Mouse (Mus musculus) brain, embryonic 14.5 days (tissue): ENCODE data around the gene Ush2a. TPM values are rescaled to one million over a fixed set of nuclear protein-coding genes. Genes with fewer than 3 reads are reported as not detected.

Source experiments
- DNase-seq: peaks from one replicate; pipeline ENCODE4 v3.0.0-alpha.2; 2011; ENCODE audit warnings: low read depth
- CTCF ChIP-seq: fragments of 200-500 bp; IDR thresholded peaks from 2 replicates; pipeline ENCODE4 v1.5.1; 2012; ENCODE audit warnings: inconsistent platforms, mild to moderate bottlenecking, moderate library complexity, borderline replicate concordance; ENCODE audit not compliant: insufficient read depth, insufficient read length; ENCODE audit errors: extremely low read depth
- POLR2A ChIP-seq: fragments of 200-500 bp; IDR thresholded peaks from 2 replicates; pipeline ENCODE4 v1.6.1; 2012; ENCODE audit warnings: mild to moderate bottlenecking, inconsistent platforms, borderline replicate concordance; ENCODE audit not compliant: poor library complexity, insufficient read depth, insufficient read length, severe bottlenecking; ENCODE audit errors: extremely low read depth
- polyA plus RNA-seq: library from polyadenylated mRNA; depleted of rRNA; stranded (reverse); fragments of >200 nt; gene quantifications from 2 replicates; pipeline ENCODE4 v1.2.3, GENCODE M21; 2012

The Ush2a gene
- polyA plus RNA-seq, 1 experiment, result 0.29 TPM

- peak; percentile 69 for DNase-seq
- TF ChIP-seq CTCF (no peak), POLR2A (no peak)
Observed at GRCm38 (mm10) chr1:188576246-188576747, 314.5 kb downstream of the Ush2a start.

DNA sequence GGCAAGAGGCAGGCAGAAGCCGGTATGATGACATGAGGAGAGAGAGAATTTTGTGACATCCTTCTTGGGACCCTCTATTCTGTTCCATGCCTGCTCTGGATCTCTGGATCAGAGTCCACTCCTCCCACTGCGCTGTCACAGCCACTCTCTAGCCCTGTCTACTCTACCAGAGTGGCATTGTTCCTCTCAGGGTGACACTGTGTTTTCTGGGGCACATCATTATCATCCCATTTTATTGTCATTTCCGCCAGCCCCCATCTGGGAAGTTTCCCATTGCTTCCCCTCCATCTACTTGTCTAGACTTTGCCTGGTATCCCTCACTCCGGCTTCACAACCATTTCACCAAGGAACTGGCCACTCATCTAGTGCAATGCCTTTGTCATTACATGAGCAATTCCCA, 315.6 kb downstream of the Ush2a start:
- DNase-seq, result no peak
- TF ChIP-seq CTCF (no peak), POLR2A (no peak)

GRCm38 (mm10) chr1:188581136-188581535, 319.3 kb downstream of the Ush2a start:
- no peak for TF ChIP-seq POLR2A
- TF ChIP-seq CTCF, result no peak
- no peak for DNase-seq

DNA sequence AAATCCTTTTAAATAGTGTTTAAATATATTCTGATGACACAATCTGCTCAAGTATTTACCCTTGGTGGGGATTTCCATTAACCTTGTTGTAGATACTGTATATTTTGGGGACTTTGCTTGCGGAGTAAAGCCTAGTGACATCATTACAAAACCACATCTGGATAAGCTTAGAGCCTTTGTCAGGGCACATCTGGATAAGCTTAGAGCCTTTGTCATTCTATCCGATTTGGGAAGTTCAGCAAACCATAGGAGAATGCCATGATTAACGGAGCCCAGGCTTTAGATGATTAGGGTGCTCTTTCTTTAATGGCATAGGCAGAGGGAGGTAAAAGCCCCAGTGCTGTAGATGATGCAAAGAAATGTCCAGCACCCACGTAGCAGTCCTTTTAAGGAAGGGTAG, 333.4 kb downstream of the Ush2a start:
- no peak for DNase-seq
- TF ChIP-seq POLR2A (no peak), CTCF (no peak)

DNA sequence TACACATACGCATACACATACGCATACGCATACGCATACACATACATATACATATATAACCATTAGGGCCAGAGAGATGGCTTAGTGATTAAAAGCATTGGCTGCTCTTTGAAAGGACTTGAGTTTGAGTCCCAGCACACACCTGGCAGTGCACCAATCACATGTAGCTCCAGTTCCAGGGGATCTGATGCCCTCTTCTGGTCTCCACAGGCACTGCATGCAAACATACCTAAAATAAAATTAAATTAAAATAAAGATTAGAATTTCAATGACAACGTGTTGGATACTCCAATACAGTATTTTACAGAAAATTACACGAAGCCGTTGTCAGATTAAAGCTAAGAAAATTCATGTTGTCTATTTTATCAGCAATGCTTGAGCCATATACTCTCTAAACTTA, 336.2 kb downstream of the Ush2a start:
- TF ChIP-seq CTCF (peak; percentile 26; the same call in 1 of the 2 replicates), POLR2A (no peak)
- DNase-seq, result no peak

DNA sequence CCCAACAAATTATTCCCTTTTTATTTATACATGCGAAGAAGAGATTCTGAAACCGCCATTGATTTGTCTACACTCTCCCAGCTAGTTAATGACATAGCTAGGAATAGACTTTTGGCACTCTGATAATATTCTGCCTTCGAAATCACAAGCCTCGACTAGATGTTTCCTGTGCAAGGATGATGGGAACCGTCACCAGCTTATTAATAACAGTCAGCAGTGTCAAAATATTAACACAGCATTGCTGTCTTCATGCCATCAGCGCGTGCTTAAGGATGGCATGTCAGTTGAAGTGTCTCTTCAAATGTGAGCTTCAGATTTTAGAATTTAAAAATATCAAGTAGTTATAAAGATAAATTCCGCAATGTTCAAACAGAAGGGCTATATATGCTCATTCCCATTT, 337.3 kb downstream of the Ush2a start:
- TF ChIP-seq POLR2A, result no peak
- peak; percentile 39 for DNase-seq

- DNase-seq, result no peak
- no peak for TF ChIP-seq POLR2A
- no peak for TF ChIP-seq CTCF
Observed at GRCm38 (mm10) chr1:188606450-188606849, 344.6 kb downstream of the Ush2a start.

GRCm38 (mm10) chr1:188616547-188616946, 354.7 kb downstream of the Ush2a start:
- TF ChIP-seq CTCF, result no peak
- no peak for TF ChIP-seq POLR2A
- peak; percentile 78 for DNase-seq

DNA sequence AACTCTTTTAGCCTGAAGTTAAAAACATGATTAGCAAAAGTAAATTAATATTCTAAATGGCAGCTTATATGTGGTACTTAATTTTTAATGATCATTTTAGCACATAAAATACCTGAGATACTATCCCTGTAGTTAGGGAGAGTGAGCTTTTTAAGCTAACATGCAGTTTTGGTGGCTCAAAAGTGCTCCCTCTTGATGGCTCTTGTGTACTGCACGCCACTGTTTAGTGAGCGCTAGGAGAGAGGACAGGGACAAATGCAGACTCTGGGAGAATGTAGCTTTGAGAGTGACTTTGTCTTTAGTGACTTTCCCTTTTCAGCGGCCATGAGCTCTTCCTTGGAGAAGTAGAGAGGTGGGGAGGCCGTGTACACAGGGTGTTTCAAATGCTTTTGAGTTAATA, 371.9 kb downstream of the Ush2a start:
- TF ChIP-seq CTCF (peak; percentile 75; the same call in 1 of the 2 replicates), POLR2A (no peak)
- peak; percentile 79 for DNase-seq

DNA sequence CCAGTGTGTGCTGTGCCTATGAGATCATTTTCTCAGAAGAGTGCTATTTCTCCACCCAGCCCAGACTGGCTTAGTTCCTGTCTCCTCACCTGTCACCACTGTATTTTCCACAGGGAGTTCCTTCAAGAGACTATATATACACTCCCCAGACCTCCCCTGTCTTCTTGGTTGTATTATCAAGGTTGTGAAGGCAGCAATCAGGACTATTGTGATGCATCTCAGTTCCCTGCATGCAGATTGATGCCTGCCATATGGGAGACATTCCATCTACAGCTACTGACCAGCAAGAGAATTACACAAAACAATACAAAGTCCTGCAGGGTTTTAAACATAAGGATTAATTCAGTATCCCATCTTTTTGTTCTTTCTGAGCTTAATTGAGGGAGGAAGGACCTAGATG, 377.8 kb downstream of the Ush2a start:
- TF ChIP-seq POLR2A, result no peak
- no peak for TF ChIP-seq CTCF
- DNase-seq, result no peak

GRCm38 (mm10) chr1:188643156-188643555, 381.3 kb downstream of the Ush2a start:
- no peak for DNase-seq
- TF ChIP-seq POLR2A, result no peak
- no peak for TF ChIP-seq CTCF

GRCm38 (mm10) chr1:188653001-188653400, 391.2 kb downstream of the Ush2a start:
- DNase-seq, result no peak
- no peak for TF ChIP-seq POLR2A
- no peak for TF ChIP-seq CTCF

DNA sequence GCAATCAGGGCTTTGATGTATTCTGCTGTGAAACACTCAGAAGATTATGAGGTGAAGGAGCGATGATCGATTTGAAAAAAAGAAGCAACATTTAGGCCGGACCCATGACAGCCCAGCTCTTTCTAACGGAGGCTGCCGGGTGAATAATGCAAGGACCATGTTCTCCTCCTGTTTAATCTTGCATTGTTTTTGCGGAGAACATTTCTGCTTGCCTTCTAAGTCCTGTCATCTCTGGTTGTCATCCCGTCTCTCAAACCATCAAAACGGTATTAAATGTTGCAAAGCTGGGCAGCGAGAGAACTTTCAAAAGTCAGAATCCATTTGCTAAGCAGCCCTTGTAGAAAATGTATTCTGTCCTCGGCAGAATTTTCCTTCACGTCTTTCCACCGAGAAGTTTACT, 394.3 kb downstream of the Ush2a start:
- no peak for TF ChIP-seq POLR2A
- no peak for TF ChIP-seq CTCF
- peak; percentile 32 for DNase-seq

- DNase-seq, result peak; percentile 39
- no peak for TF ChIP-seq POLR2A
- TF ChIP-seq CTCF, result no peak
Observed at GRCm38 (mm10) chr1:188659159-188659558, 397.3 kb downstream of the Ush2a start.

DNA sequence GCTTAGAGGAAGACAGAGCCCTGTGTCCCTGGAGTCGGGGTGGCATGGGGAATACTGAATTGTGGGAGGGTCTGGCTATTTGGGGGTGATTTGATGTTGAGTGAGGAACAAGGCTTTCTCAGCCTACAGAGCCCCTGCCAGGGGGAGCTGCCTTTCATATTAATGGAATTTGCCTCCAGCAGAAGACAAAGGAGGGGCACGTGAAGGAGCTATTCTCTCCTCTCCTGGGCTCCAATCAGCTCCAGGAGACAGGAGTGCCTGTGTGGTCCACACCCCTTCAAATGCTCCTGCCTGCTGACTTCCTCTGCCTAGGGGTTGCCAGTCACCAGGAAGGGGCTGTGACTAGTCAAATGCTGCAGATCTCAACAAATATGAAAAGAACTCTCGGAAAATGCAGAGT, 398.5 kb downstream of the Ush2a start:
- TF ChIP-seq CTCF (no peak), POLR2A (no peak)
- peak; percentile 74 for DNase-seq
